Mouse (Mus musculus) stomach, embryonic 16.5 days (tissue): ENCODE results near the gene Mef2d. TPM values are rescaled to one million over a fixed set of nuclear protein-coding genes. Genes with fewer than 3 reads are reported as not detected.

Source experiments
- ATAC-seq: fragments of 200-750 bp; cut with Nextera tagmentation; 2 replicates; pipeline ENCODE4 v1.8.0; 2017; ENCODE audit warnings: moderate number of reproducible peaks, moderate TSS enrichment; ENCODE audit not compliant: insufficient read depth, low FRiP score
- H3K27ac ChIP-seq: fragments of 300-500 bp; sonication (generic); 2 replicates; pipeline ENCODE4 v1.5.1; 2014; ENCODE audit warnings: low read length
- H3K27me3 ChIP-seq: fragments of 300-500 bp; sonication (generic); 2 replicates; pipeline ENCODE4 v1.6.1; 2014; ENCODE audit warnings: low read length, control low read depth, mixed read lengths; ENCODE audit not compliant: control insufficient read depth, insufficient read depth
- H3K36me3 ChIP-seq: fragments of 300-500 bp; sonication (generic); 2 replicates; pipeline ENCODE4 v1.6.1; 2014; ENCODE audit warnings: low read length; ENCODE audit not compliant: control insufficient read depth, insufficient read depth
- H3K4me1 ChIP-seq: fragments of 300-500 bp; sonication (generic); 2 replicates; pipeline ENCODE4 v1.6.1; 2014; ENCODE audit warnings: low read length, control low read depth, mixed read lengths; ENCODE audit not compliant: control insufficient read depth, insufficient read depth
- H3K4me2 ChIP-seq: fragments of 300-500 bp; sonication (generic); 2 replicates; pipeline ENCODE4 v1.6.1; 2014; ENCODE audit warnings: low read depth, low read length, mixed read lengths
- H3K4me3 ChIP-seq: fragments of 300-500 bp; sonication (generic); replicated peaks from 2 replicates; pipeline ENCODE4 v1.5.1; 2014; ENCODE audit warnings: mild to moderate bottlenecking, low read length
- H3K9ac ChIP-seq: fragments of 300-500 bp; sonication (generic); 2 replicates; pipeline ENCODE4 v1.6.1; 2014; ENCODE audit warnings: low read length
- H3K9me3 ChIP-seq: fragments of 300-500 bp; sonication (generic); replicated peaks from 2 replicates; pipeline ENCODE4 v1.6.1; 2016; ENCODE audit warnings: low read length, control low read depth; ENCODE audit not compliant: control insufficient read depth
- WGBS: fragments of 180-500 bp; shearing (Covaris S2); extraction: QIAGEN DNeasy Blood & Tissue Kit; methylation state at CpG from one replicate; pipeline ENCODE4 v1.1.7; 2014; 5-methylcytosine and 5-hydroxymethylcytosine counted together
- polyA plus RNA-seq: library from polyadenylated mRNA; unstranded; fragments of >200 nt; fragmentation: Nextera tagmentation; extraction: Ambion mirVana; gene quantifications from 2 replicates; pipeline ENCODE4 v1.2.1, GENCODE M21; 2015

Mef2d gene
- polyA plus RNA-seq, 1 experiment from 2014 or later: 18.2 TPM

DNA sequence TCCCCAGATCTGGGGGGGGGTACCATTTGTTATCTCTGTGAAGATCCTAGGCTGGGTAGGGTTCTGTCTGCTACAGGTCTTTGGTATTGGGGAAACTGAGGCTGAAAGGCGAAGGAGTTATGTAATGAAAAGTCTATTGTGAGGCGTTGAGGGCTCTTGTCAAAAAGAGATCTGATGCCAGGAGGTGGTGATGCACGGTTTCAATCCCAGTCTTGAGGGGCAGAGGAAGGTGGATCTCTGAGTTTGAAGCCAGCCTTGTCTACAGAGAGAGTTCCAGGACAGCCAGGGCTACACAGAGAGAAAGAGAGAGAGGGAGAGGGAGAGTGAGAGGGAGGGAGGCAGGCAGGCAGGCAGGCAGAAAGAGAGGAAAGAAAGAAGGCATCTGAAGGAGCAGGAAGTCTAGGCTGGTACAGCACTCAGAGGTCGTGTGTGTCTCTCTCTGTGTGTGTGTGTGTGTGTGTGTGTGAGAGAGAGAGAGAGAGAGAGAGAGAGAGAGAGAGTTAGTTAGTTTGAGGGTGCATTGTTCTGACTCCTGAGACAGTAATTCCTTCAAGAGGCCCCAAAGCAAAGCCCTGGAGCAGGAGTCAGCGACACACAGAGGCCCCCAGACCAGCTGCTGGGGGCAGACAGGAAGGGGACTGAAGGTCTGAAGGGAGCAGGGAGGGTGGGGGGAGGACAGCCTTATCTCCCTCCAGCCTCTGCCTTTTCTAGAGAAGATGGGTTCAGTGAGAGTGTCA lies 4.4 kb downstream of the Mef2d start:
- Histone ChIP-seq H3K27me3 (no peaks in the 10 kb centered on the region), H3K4me2 (0 out of 2 replicates have a peak overlapping the region, but pooled peaks have one; percentile 16), H3K36me3 (no peaks in the 10 kb centered on the region), H3K4me1 (peaks cover 75% of the 10 kb centered on the region), H3K9ac (peak overlapping the region; percentile 95; the same call in 1 of the 2 replicates), H3K4me3 (no peak overlapping the region), H3K27ac (no peak overlapping the region), H3K9me3 (no peaks in the 10 kb centered on the region)
- 39% methylated on average over 5 of the region's 5 CpGs for WGBS
- no peak for ATAC-seq

DNA sequence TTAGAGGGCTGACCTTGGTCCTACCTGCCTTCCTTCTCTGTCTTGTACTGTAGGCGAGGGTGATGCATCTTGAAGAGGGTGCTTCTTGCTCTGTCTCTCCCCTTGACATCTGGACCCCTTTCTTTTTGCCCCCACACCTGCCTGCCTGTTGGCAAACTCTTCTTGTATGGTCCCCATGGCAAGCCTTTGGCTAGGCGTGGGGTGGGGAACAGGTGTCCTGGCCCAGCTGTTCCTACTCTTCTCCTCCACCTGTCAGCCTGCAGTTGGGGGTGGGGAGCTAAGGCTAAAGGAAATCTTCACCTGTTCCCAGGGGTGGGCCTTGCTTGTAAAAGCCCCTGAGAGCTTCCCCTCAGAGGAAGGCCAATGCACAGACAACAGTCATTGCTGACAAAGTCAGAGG lies 5.3 kb downstream of the Mef2d start:
- Histone ChIP-seq H3K9ac (no peak overlapping the region), H3K27ac (no peak overlapping the region), H3K4me3 (no peak overlapping the region), H3K36me3 (no peaks in the 10 kb centered on the region), H3K9me3 (no peaks in the 10 kb centered on the region), H3K4me1 (peaks cover 75% of the 10 kb centered on the region), H3K4me2 (no peak overlapping the region), H3K27me3 (no peaks in the 10 kb centered on the region)
- ATAC-seq: no peak
- WGBS: 66% methylated on average over 2 of the region's 2 CpGs

DNA sequence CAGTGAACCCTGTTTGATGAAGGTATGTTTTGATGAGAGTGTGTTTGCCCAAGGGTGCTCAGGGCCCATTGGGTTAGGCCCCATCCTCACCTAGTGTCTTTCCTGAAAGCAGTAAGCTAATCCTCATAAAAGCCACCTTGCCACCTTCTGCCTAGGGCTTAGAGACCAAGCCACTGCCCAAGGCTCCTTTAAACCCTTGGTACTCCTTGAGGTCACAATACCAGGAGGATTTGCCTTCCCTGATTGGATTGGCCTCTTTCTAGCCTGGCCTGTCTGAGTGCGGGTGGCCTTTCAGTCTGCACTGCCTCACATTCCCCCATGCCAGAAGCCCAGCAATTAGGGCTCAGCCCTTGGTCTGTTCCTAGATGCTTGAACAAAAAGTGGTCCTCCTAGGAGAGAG lies 5.7 kb downstream of the Mef2d start:
- no peak for ATAC-seq

DNA sequence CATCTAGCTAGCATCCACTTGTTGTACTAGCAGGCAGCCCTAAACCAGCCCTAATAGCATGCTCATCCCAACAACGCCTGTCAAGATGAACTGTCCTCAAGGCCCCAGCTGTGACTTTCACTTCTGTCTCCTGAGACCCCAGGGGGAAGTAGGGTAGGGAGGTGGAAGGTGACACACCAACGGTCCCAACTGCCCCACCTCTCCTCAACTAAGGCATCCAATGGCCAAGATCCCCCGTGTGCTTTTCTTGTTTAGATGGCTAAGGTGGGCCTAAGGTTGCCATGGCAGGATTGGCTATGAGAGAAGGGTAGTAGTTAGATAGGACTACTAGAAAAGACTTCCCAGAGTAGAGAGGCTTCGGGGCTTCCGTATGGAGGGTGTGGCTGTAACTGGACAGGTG lies 6.2 kb downstream of the Mef2d start:
- Histone ChIP-seq H3K9ac (peak overlapping the region; percentile 7; the same call in 1 of the 2 replicates), H3K9me3 (no peaks in the 10 kb centered on the region), H3K36me3 (no peaks in the 10 kb centered on the region), H3K27ac (peak overlapping the region; percentile 82), H3K4me1 (peaks cover 75% of the 10 kb centered on the region), H3K4me2 (no peak overlapping the region), H3K4me3 (no peak overlapping the region), H3K27me3 (no peaks in the 10 kb centered on the region)
- WGBS: 73% methylated on average over 5 of the region's 5 CpGs
- ATAC-seq: no peak

More for the DNA sequence above, 5.7 kb downstream of the Mef2d start:
- H3K4me3 ChIP-seq: no peak overlapping the region
- no peaks in the 10 kb centered on the region for H3K27me3 ChIP-seq
- H3K9me3 ChIP-seq: no peaks in the 10 kb centered on the region
- 76% methylated on average over 1 of the region's 1 CpGs for WGBS
- H3K4me2 ChIP-seq: no peak overlapping the region
- peak overlapping the region; percentile 82; the same call in 1 of the 2 replicates for H3K27ac ChIP-seq
- peaks cover 75% of the 10 kb centered on the region for H3K4me1 ChIP-seq
- H3K36me3 ChIP-seq: no peaks in the 10 kb centered on the region
- 0 out of 2 replicates have a peak overlapping the region, but pooled peaks have one; percentile 7 for H3K9ac ChIP-seq

DNA sequence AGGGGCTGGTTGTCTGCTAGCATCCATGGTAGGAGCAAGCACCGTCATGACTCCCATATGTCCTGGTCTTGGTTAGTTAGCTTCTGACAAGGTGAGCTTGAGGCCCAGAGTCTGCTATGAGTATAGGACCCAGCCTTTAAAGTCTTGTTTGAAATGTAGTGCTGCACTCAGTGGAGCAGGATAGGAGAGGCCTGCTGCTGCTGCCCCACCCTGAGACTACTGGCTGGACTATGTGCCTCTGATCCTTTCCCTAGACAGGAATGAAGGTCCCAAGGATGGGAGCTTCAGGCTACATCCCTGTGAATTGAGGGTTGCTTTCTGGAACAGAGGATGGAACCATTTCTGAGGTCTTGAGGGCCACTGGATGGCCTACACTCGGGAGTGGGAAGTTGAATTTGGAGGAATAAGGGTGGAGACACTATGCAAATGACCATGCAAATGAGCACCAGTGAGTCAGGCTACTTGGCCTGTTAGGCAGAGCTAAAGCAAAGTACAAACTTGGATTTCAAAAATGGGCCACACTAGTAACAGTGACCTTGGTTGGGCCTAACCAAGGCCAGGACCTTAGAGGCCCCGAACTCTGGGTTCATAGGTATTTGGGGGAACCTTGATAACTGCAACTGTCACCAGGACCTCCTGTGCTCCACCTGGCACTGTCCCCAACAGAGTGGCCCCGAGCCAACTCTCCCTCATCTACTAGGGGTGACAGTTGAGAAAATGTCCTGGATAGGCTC lies 6.8 kb downstream of the Mef2d start:
- 54% methylated on average over 4 of the region's 4 CpGs for WGBS
- Histone ChIP-seq H3K27me3 (no peaks in the 10 kb centered on the region), H3K4me3 (no peak overlapping the region), H3K27ac (peak overlapping the region; percentile 82), H3K9ac (peak overlapping the region; percentile 59), H3K36me3 (no peaks in the 10 kb centered on the region), H3K4me1 (peaks cover 71% of the 10 kb centered on the region), H3K4me2 (peak overlapping the region; percentile 11), H3K9me3 (no peaks in the 10 kb centered on the region)
- ATAC-seq: no peak

DNA sequence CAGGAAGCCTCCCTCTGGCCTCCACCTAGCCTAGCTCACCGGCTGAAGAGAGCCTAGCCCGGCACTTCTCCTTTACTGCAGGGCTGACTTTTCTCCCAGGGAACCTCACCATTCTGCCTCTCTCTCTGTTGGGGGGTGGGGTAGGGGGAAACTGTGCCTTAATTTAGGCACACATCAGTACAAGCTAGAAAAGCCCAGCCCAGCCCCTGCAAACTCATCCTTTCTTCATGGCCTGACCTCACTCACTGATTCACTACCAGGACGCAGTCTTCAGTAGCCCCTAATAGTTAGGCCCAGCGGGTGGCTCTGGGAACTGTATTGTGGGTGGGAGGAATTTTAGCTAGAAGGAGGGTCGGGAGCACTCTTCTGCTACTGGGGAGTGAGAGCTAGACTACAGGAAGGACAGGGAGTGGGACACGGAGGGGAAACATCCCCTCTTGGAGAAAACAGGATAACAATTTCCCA lies 7.4 kb downstream of the Mef2d start:
- Histone ChIP-seq H3K4me1 (peaks cover 65% of the 10 kb centered on the region), H3K4me2 (peak overlapping the region; percentile 11), H3K27ac (peak overlapping the region; percentile 82), H3K9me3 (no peaks in the 10 kb centered on the region), H3K4me3 (no peak overlapping the region), H3K9ac (peak overlapping the region; percentile 59), H3K27me3 (no peaks in the 10 kb centered on the region), H3K36me3 (no peaks in the 10 kb centered on the region)
- 29% methylated on average over 6 of the region's 6 CpGs for WGBS
- no peak for ATAC-seq

DNA sequence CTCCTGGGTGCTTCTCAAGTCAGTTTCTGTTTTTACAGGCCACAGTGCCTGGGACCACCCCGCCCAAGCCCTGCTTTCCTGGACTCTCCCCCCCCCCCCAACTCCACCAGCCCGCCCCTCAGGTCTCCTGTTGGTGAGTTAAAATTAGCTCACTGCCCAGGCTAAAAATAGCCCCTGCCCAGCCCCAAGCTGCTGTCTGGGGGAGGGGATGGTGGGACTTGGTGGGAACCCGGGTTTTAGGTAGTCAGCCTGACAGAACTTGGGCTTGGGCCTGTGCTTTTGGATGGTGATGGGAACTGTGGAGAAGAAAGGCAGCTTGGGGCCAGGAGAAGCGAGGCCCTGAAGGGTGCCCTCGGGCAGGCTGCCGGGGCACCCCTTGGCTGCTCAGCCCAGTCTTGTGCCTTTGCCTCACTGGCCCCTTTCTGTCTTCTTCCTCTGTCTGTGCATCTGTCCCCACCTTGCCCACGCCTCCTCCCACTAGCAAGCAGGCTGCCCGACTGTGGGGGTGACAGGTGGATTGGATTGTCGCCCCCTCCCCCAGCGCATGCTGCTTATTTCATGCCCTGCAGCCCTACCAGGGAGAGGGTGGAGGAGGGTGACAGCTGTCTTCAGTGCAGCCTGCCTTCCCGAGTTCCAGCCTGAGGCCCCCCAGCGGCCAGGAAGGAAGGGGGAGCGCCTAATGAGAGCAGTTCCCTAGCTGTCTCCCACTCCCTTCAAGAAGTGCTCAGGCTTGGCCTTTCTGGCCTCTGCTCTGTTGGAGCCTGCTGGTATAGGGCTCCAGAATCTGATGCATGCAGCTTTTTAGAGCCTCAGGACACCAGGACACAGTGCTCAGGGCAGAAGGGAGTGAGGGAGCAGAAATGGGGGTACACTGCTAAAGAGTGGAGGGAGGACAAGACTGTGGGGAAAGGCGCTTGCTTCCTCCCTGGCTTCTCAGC lies 8.2 kb downstream of the Mef2d start:
- H3K4me2 ChIP-seq: peak overlapping the region; percentile 11

DNA sequence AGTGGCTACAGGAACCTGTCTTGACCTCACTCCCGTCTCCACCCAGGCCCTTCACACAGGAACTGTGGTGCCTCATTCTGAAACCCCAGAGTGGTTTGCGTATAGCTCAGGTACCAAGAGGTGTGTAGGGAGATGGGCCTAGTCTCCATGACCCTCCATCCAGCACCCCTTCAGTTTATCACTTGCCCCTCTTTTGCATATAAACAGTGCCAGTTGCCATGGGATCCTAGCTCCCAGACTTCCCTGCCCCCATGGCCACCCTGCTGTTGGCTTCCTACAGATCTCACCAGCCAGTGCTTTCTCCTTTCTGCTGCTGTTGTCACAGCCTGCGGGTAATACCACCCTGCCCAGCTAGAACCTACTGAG lies 8.8 kb downstream of the Mef2d start:
- H3K27ac ChIP-seq: peak overlapping the region; percentile 82
- peak overlapping the region; percentile 59; the same call in 1 of the 2 replicates for H3K9ac ChIP-seq
- no peak overlapping the region for H3K4me3 ChIP-seq
- no peaks in the 10 kb centered on the region for H3K9me3 ChIP-seq
- WGBS: 61% methylated on average over 3 of the region's 3 CpGs
- no peak for ATAC-seq
- H3K36me3 ChIP-seq: no peaks in the 10 kb centered on the region; the same call in 1 of the 2 replicates
- no peaks in the 10 kb centered on the region for H3K27me3 ChIP-seq
- no peak overlapping the region for H3K4me2 ChIP-seq
- peaks cover 51% of the 10 kb centered on the region for H3K4me1 ChIP-seq

More for the DNA sequence above, 8.2 kb downstream of the Mef2d start:
- Histone ChIP-seq H3K9ac (peak overlapping the region; percentile 59), H3K4me1 (peaks cover 57% of the 10 kb centered on the region), H3K4me3 (0 out of 2 replicates have a peak overlapping the region, but pooled peaks have one; percentile 5), H3K27me3 (no peaks in the 10 kb centered on the region), H3K9me3 (no peaks in the 10 kb centered on the region), H3K27ac (peak overlapping the region; percentile 82), H3K36me3 (no peaks in the 10 kb centered on the region)
- WGBS: 28% methylated on average over 14 of the region's 14 CpGs
- peak; percentile 17; the same call in 1 of the 2 replicates for ATAC-seq
